Mouse (Mus musculus) layer of hippocampus, adult 2 months (tissue): ENCODE measurements around the gene Pnpla6. TPM values are rescaled to one million over a fixed set of nuclear protein-coding genes. Genes with fewer than 3 reads are reported as not detected.

Experiments used
- DNase-seq, 2 experiments: peaks; one replicate each; pipeline ENCODE4 v3.0.0; 2022; ENCODE audit warnings: low spot score in 2 of 2
- H3K27ac ChIP-seq: fragments of 200-600 bp; 2 replicates; pipeline ENCODE4 v1.8.1; 2022
- H3K4me3 ChIP-seq: fragments of 200-600 bp; 2 replicates; pipeline ENCODE4 v1.8.1; 2022; ENCODE audit warnings: mild to moderate bottlenecking
- CTCF ChIP-seq: fragments of 200-600 bp; conservative IDR thresholded peaks from 2 replicates; pipeline ENCODE4 v1.8.1; 2022; ENCODE audit warnings: antibody characterized with exemption, mild to moderate bottlenecking, moderate library complexity
- total RNA-seq, 2 experiments: library from RNA; stranded (reverse); gene quantifications; 2 replicates each; pipeline ENCODE4 v1.2.3; 2021

Gene Pnpla6
- total RNA-seq, 2 experiments from 2014 or later, result 79.4 to 82.1 TPM

GRCm38 (mm10) chr8:3492901-3493844 lies 22.0 kb upstream of the Pnpla6 start, which contains the start of gene Zfp358:
Gene Zfp358, plus strand, starts transcription at chr8:3493138.
- no peak for TF ChIP-seq CTCF
- Histone ChIP-seq H3K27ac (peak within 1 kb of the TSS; percentile 95), H3K4me3 (peak within 1 kb of the TSS; percentile 96)
- DNase-seq, result peak; percentile 63 to 70

- TF ChIP-seq CTCF, result no peak
- H3K27ac ChIP-seq, result peak overlapping the region; percentile 95
- H3K4me3 ChIP-seq, result peak overlapping the region; percentile 96
- DNase-seq, result no peak
These were observed 21.4 kb upstream of the Pnpla6 start for GRCm38 (mm10) chr8:3493845-3494208.

GRCm38 (mm10) chr8:3495578-3496427 lies 19.4 kb upstream of the Pnpla6 start:
- DNase-seq, result no peak
- Histone ChIP-seq H3K4me3 (no peak overlapping the region), H3K27ac (no peak overlapping the region)
- no peak for TF ChIP-seq CTCF

- DNase-seq, result no peak
- Histone ChIP-seq H3K4me3 (no peak overlapping the region), H3K27ac (no peak overlapping the region)
- TF ChIP-seq CTCF, result no peak
These were observed 18.8 kb upstream of the Pnpla6 start for GRCm38 (mm10) chr8:3496428-3496748.

- no peak for TF ChIP-seq CTCF
- Histone ChIP-seq H3K4me3 (no peak overlapping the region), H3K27ac (no peak overlapping the region)
- no peak for DNase-seq
These were observed 16.6 kb upstream of the Pnpla6 start for GRCm38 (mm10) chr8:3498583-3498982.

- peak overlapping the region; percentile 82 for H3K4me3 ChIP-seq
- no peak for TF ChIP-seq CTCF
- no peak for DNase-seq
These were observed 15.4 kb upstream of the Pnpla6 start for GRCm38 (mm10) chr8:3499751-3500150.

GRCm38 (mm10) chr8:3500235-3501090 lies 14.7 kb upstream of the Pnpla6 start, which contains the start of gene Mcoln1:
Gene Mcoln1, plus strand, starts transcription at chr8:3500457.
- peak; percentile 97 to 99 for DNase-seq
- no peak; the same call in 1 of the 2 replicates for TF ChIP-seq CTCF
- H3K27ac ChIP-seq, result peak within 1 kb of the TSS; percentile 98
- peak within 1 kb of the TSS; percentile 82 for H3K4me3 ChIP-seq

More at GRCm38 (mm10) chr8:3499751-3500150, 15.4 kb upstream of the Pnpla6 start:
- H3K27ac ChIP-seq, result peak overlapping the region; percentile 98

GRCm38 (mm10) chr8:3502217-3502616 lies 13.0 kb upstream of the Pnpla6 start:
- no peak for TF ChIP-seq CTCF
- H3K27ac ChIP-seq, result peak overlapping the region; percentile 56; the same call in 1 of the 2 replicates
- DNase-seq, result peak in 1 of 2 experiments; percentile 74
- H3K4me3 ChIP-seq, result peak overlapping the region; percentile 4; the same call in 1 of the 2 replicates

- Histone ChIP-seq H3K4me3 (no peak overlapping the region), H3K27ac (no peak overlapping the region)
- no peak for TF ChIP-seq CTCF
- DNase-seq, result no peak
These were observed 7.0 kb upstream of the Pnpla6 start for GRCm38 (mm10) chr8:3507979-3508754.

GRCm38 (mm10) chr8:3514681-3515247 lies 420 bp upstream of the Pnpla6 start:
- peak overlapping the region; percentile 96 for H3K27ac ChIP-seq

GRCm38 (mm10) chr8:3515771-3516417 lies 710 bp downstream of the Pnpla6 start:
- Histone ChIP-seq H3K4me3 (peak overlapping the region; percentile 92), H3K27ac (peak overlapping the region; percentile 96)
- TF ChIP-seq CTCF, result no peak
- peak; percentile 56 to 63 for DNase-seq

More at GRCm38 (mm10) chr8:3514681-3515247, 420 bp upstream of the Pnpla6 start:
- peak overlapping the region; percentile 92 for H3K4me3 ChIP-seq
- no peak for TF ChIP-seq CTCF
- no peak for DNase-seq
